Mouse (Mus musculus): ENCODE results near the gene Sgms1.
A peak's percentile ranks its signal among the peaks of the same experiment; 100 is the strongest.

- TF ChIP-seq CTCF (conservative IDR thresholded peaks at IDR 0.05; ENCODE audit: insufficient read depth, insufficient read length, low read depth, low read length) (peak; percentile 59), POLR2A (IDR thresholded peaks at IDR 0.05; ENCODE audit: low read depth, low read length) (no peak)
Measured at GRCm38 (mm10) chr19:32322429-32323035, 67.0 kb downstream of the Sgms1 start.
